Mouse (Mus musculus): ENCODE measurements around the gene Coro1a. TPM values are rescaled to one million over a fixed set of nuclear protein-coding genes. Genes with fewer than 3 reads are reported as not detected.

Coro1a gene
- polyA plus RNA-seq (2014; fragmentation: Illumina TruSeq; extraction: RNeasy Lipid Tissue Mini Kit (QIAGEN cat#74804); ENCODE audit: low replicate concordance): 4.5 TPM

DNA sequence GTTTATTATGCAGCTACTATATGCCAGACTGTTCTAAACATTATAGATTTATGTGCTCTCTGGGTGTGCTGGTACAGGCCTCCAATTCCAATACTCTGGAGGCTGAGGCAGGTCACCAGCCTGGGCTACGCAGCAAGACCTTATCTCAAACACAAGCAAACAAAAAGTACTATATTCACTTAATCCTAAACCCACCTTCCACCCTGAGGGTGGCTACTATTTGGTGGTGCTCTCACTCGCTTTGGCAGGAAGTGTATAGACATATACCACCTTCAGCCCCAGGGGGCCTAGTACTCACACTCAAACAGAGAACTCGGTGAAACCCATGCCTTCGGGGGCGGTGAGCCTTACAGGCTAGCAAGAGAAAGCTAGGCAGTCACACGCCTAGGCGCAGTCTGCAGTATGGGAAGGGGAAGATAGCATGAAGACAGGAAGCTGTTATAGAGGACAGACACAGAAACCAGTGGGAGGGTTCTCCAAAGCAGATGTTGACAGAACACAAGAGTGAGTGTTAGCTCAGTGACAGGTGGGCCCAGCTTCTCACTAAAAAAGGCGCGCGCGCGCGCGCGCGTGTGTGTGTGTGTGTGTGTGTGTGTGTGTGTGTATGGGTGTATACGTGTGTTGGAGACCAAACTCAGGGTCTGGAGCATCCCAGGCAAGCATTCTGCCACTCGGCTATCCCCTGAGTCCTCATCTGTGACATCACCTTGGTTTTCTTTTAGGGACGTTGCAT is at the start of gene Coro1a:
Gene Coro1a (minus strand): TSS at position 346 of the 733 bp plus-strand sequence.

DNA sequence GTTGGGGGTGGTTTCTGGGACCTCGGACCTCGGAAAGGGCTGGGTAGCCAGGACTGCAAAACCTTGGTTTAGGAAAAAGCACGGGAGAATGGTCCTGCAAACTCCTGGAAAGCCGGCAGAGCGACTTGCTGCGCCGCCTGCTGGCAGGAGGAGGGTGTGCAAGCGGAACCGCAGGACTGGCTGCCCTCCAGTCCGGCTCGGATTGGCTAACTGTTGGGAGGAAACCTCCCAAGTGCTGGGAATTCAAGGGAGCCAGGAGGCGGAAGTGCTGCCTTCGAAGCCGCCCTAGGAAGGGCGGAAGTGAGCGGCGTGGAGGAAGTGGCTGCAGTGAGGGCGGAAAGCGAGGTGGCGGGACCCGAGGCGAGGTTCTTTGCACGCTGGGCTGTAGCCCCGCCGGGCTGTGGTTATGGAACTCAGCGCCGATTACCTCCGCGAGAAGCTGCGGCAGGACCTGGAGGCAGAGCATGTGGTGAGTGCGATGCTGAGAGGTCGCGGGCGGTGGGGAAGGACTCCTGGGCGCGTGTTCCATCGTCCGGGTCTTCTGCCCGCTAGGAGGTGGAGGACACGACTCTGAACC is 11.9 kb downstream of the Coro1a start, which contains the start of gene Slx1b:
Gene Slx1b (minus strand): TSS at position 154 of the 577 bp plus-strand sequence.

DNA sequence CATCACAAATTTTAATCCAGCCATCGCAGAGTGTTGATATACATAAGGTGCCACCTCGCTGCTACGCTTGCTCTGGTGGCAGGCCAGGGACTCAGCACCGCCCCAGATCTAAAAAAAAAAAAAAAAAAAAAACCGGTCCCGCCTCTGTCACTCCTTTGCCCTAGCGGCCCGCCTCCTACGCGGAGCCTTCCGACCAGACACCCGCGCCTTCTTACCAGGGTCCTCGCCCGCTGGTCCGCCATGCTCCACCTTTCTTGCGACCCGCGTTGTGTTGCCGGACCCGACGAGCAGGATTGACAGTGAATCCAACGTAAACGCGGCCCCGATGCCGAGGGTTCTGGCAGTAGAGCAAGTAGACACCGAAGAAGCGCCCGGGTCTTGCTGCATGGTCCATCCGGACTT is 12.4 kb downstream of the Coro1a start, which contains the start of gene Bola2:
Gene Bola2 (plus strand): TSS at position 192 of the 402 bp plus-strand sequence.

DNA sequence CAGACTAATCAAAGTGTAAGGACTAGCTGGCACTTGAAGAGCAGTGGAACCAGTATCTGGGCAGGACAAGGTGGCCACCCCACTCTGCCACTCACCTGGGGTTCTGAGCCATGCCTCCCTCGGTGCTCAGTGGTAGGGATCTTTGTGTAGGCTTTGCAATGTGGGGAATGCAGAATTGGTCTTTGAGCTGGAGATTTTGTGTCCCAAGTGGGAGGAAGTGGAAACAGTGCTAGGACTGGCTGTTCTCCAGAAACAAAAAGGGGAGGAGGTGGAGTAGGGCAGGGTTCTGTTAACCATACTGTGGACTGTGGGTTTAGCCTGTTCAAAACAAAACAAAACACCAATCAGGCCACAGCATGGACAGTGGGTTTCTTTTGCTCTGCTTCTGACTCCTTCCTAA is 31.4 kb downstream of the Coro1a start, which contains the start of gene Sult1a1:
Gene Sult1a1 (minus strand): TSS at position 226 of the 400 bp plus-strand sequence.

Other genes with a start within 250 kb of the Coro1a start
- not detected for gene Atp2a1, start 244.7 kb downstream of the Coro1a start, polyA plus RNA-seq (2014; fragmentation: Illumina TruSeq; extraction: RNeasy Lipid Tissue Mini Kit (QIAGEN cat#74804); ENCODE audit: low replicate concordance)
- gene Sh2b1, start 232.4 kb downstream of the Coro1a start, polyA plus RNA-seq (2014; fragmentation: Illumina TruSeq; extraction: RNeasy Lipid Tissue Mini Kit (QIAGEN cat#74804); ENCODE audit: low replicate concordance): 0.45 TPM
- 3.2 TPM for gene Tufm, start 220.4 kb downstream of the Coro1a start, polyA plus RNA-seq (2014; fragmentation: Illumina TruSeq; extraction: RNeasy Lipid Tissue Mini Kit (QIAGEN cat#74804); ENCODE audit: low replicate concordance)
- gene Atxn2l, start 204.3 kb downstream of the Coro1a start, polyA plus RNA-seq (2014; fragmentation: Illumina TruSeq; extraction: RNeasy Lipid Tissue Mini Kit (QIAGEN cat#74804); ENCODE audit: low replicate concordance): 19.2 TPM
- 87.7 TPM for gene Eif3c, start 141.4 kb downstream of the Coro1a start, polyA plus RNA-seq (2014; fragmentation: Illumina TruSeq; extraction: RNeasy Lipid Tissue Mini Kit (QIAGEN cat#74804); ENCODE audit: low replicate concordance)
- gene Apobr, start 122.8 kb downstream of the Coro1a start, polyA plus RNA-seq (2014; fragmentation: Illumina TruSeq; extraction: RNeasy Lipid Tissue Mini Kit (QIAGEN cat#74804); ENCODE audit: low replicate concordance): not detected
- 0.59 TPM for gene Cln3, start 122.0 kb downstream of the Coro1a start, polyA plus RNA-seq (2014; fragmentation: Illumina TruSeq; extraction: RNeasy Lipid Tissue Mini Kit (QIAGEN cat#74804); ENCODE audit: low replicate concordance)
- gene Il27, start 112.8 kb downstream of the Coro1a start, polyA plus RNA-seq (2014; fragmentation: Illumina TruSeq; extraction: RNeasy Lipid Tissue Mini Kit (QIAGEN cat#74804); ENCODE audit: low replicate concordance): not detected
- 4.2 TPM for gene Nupr1, start 76.9 kb downstream of the Coro1a start, polyA plus RNA-seq (2014; fragmentation: Illumina TruSeq; extraction: RNeasy Lipid Tissue Mini Kit (QIAGEN cat#74804); ENCODE audit: low replicate concordance)
- gene Sgf29, start 58.5 kb downstream of the Coro1a start, polyA plus RNA-seq (2014; fragmentation: Illumina TruSeq; extraction: RNeasy Lipid Tissue Mini Kit (QIAGEN cat#74804); ENCODE audit: low replicate concordance): not detected
- 18.3 TPM for gene Sult1a1, start 31.4 kb downstream of the Coro1a start, polyA plus RNA-seq (2014; fragmentation: Illumina TruSeq; extraction: RNeasy Lipid Tissue Mini Kit (QIAGEN cat#74804); ENCODE audit: low replicate concordance)
- not detected for gene Bola2, start 12.4 kb downstream of the Coro1a start, polyA plus RNA-seq (2014; fragmentation: Illumina TruSeq; extraction: RNeasy Lipid Tissue Mini Kit (QIAGEN cat#74804); ENCODE audit: low replicate concordance)
- 0.22 TPM for gene Slx1b, start 12.0 kb downstream of the Coro1a start, polyA plus RNA-seq (2014; fragmentation: Illumina TruSeq; extraction: RNeasy Lipid Tissue Mini Kit (QIAGEN cat#74804); ENCODE audit: low replicate concordance)
- gene Mapk3, start 51.8 kb upstream of the Coro1a start, polyA plus RNA-seq (2014; fragmentation: Illumina TruSeq; extraction: RNeasy Lipid Tissue Mini Kit (QIAGEN cat#74804); ENCODE audit: low replicate concordance): 12.0 TPM
- gene Gdpd3, start 58.5 kb upstream of the Coro1a start, polyA plus RNA-seq (2014; fragmentation: Illumina TruSeq; extraction: RNeasy Lipid Tissue Mini Kit (QIAGEN cat#74804); ENCODE audit: low replicate concordance): 2.1 TPM
- gene Ypel3, start 69.2 kb upstream of the Coro1a start, polyA plus RNA-seq (2014; fragmentation: Illumina TruSeq; extraction: RNeasy Lipid Tissue Mini Kit (QIAGEN cat#74804); ENCODE audit: low replicate concordance): 5.8 TPM
- not detected for gene Tbx6, start 73.7 kb upstream of the Coro1a start, polyA plus RNA-seq (2014; fragmentation: Illumina TruSeq; extraction: RNeasy Lipid Tissue Mini Kit (QIAGEN cat#74804); ENCODE audit: low replicate concordance)
- gene Ppp4c, start 84.7 kb upstream of the Coro1a start, polyA plus RNA-seq (2014; fragmentation: Illumina TruSeq; extraction: RNeasy Lipid Tissue Mini Kit (QIAGEN cat#74804); ENCODE audit: low replicate concordance): 24.4 TPM
- gene Fam57b, start 89.9 kb upstream of the Coro1a start, polyA plus RNA-seq (2014; fragmentation: Illumina TruSeq; extraction: RNeasy Lipid Tissue Mini Kit (QIAGEN cat#74804); ENCODE audit: low replicate concordance): not detected
- gene 4930451I11Rik, start 123.9 kb upstream of the Coro1a start, polyA plus RNA-seq (2014; fragmentation: Illumina TruSeq; extraction: RNeasy Lipid Tissue Mini Kit (QIAGEN cat#74804); ENCODE audit: low replicate concordance): not detected
- not detected for gene Doc2a, start 139.6 kb upstream of the Coro1a start, polyA plus RNA-seq (2014; fragmentation: Illumina TruSeq; extraction: RNeasy Lipid Tissue Mini Kit (QIAGEN cat#74804); ENCODE audit: low replicate concordance)
- 10.8 TPM for gene Hirip3, start 154.2 kb upstream of the Coro1a start, polyA plus RNA-seq (2014; fragmentation: Illumina TruSeq; extraction: RNeasy Lipid Tissue Mini Kit (QIAGEN cat#74804); ENCODE audit: low replicate concordance)
- gene Ino80e, start 154.6 kb upstream of the Coro1a start, polyA plus RNA-seq (2014; fragmentation: Illumina TruSeq; extraction: RNeasy Lipid Tissue Mini Kit (QIAGEN cat#74804); ENCODE audit: low replicate concordance): 2.2 TPM
- gene Taok2, start 176.9 kb upstream of the Coro1a start, polyA plus RNA-seq (2014; fragmentation: Illumina TruSeq; extraction: RNeasy Lipid Tissue Mini Kit (QIAGEN cat#74804); ENCODE audit: low replicate concordance): 4.1 TPM
- 5.0 TPM for gene Tmem219, start 215.1 kb upstream of the Coro1a start, polyA plus RNA-seq (2014; fragmentation: Illumina TruSeq; extraction: RNeasy Lipid Tissue Mini Kit (QIAGEN cat#74804); ENCODE audit: low replicate concordance)
- 1.8 TPM for gene Kctd13, start 221.1 kb upstream of the Coro1a start, polyA plus RNA-seq (2014; fragmentation: Illumina TruSeq; extraction: RNeasy Lipid Tissue Mini Kit (QIAGEN cat#74804); ENCODE audit: low replicate concordance)
- gene Asphd1, start 241.8 kb upstream of the Coro1a start, polyA plus RNA-seq (2014; fragmentation: Illumina TruSeq; extraction: RNeasy Lipid Tissue Mini Kit (QIAGEN cat#74804); ENCODE audit: low replicate concordance): not detected
- 0.78 TPM for gene Sez6l2, start 242.8 kb upstream of the Coro1a start, polyA plus RNA-seq (2014; fragmentation: Illumina TruSeq; extraction: RNeasy Lipid Tissue Mini Kit (QIAGEN cat#74804); ENCODE audit: low replicate concordance)

All from small intestine, adult 10 weeks (tissue).